Mouse (Mus musculus) cerebellum, adult 18-20 months (tissue): ENCODE measurements around the gene Crybg2.
A peak's percentile ranks its signal among the peaks of the same experiment; 100 is the strongest.

Experiments
- DNase-seq, 2 experiments: peaks; one replicate each; pipeline ENCODE4 v3.0.0; 2021

Crybg2 gene

GRCm38 (mm10) chr4:134060135-134060865, at the start of gene Crybg2:
Gene Crybg2, plus strand, starts transcription at chr4:134060815.
- no peak for DNase-seq

DNA sequence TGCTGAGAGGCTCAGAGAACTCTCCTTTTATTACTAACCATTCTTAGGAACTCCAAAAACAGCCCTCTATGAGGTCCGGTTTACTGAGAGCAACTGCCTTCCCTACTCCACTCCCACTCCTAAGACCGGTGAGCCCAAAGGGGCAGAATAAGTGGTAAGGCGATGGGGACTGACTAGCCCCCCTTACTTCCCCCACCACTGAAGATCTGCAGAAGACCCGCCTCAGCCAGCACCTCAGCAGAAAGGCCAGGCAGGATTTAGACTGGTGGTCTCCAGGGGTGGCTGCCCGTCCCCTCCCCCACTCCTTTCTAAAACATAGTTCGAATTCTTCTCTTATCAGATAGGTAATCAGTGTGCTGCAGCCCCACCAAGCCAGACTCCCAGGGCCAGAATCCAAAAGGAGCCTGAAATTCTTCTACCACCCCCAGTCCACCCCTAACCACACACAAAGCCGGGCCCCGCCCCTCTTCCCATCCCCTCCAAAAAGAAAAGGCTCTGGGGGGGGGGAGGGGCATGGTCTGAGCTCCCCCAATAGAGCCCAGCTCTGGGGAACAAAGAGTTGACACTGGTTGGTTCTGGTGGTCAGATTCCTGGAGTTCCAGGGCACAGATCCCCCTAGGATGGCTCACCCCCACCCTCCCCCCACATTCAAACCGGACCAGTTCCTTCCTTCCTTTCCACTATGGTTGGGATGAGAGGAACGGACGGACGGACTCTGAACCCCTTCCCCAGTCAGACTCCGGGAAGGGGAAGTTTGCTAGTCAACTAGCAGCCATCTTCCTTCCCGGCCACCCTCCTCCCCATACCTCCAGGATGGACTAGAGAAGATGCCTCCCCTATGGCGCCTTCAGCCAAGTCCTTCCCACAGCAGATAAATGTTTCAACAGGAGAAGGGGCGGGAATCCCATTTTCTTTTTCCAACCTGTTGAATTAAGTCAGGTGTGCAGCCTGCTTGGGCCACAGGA, 48.9 kb upstream of the Crybg2 start:
- no peak for DNase-seq

- no peak for DNase-seq
Measured at GRCm38 (mm10) chr4:134012858-134013528, 47.6 kb upstream of the Crybg2 start.

GRCm38 (mm10) chr4:134016208-134016607, 44.4 kb upstream of the Crybg2 start:
- DNase-seq = no peak

- no peak for DNase-seq
Measured at GRCm38 (mm10) chr4:134016767-134017166, 43.8 kb upstream of the Crybg2 start.

- no peak for DNase-seq
Measured at GRCm38 (mm10) chr4:134017201-134017865, 43.3 kb upstream of the Crybg2 start.

DNA sequence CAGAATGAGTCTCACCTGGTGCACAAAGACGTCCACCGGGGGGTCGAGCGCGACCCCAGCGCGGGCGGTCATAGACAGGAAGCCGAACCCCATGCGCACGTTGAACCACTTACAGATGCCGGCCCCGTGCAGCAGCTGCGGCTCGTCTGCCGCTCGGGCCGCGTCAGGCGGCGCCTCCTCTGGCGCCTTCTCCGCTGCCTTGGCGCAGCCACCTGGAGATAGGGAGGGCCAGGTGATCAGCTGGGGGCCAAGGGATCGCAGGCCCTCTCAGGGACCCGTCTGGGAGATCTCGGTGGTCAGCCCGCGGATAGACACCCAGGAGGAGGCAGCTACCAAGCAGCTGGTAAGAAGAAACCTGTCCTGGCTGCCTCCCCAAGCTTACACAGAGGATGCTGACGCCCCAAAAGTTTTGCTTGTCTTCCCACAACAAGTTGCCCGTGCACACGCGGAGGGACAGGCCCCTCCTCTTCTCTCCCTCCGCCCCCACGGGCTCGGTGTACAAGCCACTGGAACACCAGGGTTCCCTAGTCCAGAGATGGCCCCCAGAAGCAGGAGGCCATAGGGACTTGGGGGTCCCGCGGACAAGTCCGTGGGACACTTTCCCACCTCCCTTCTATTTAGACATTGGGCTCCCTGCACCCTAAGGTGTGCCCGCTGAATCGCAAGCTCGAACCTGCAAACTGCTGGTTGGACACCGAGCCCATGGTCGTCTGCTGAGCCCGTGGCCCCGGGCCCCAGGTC, 42.4 kb upstream of the Crybg2 start:
- no peak for DNase-seq

- DNase-seq = no peak
Measured at GRCm38 (mm10) chr4:134018779-134019145, 41.9 kb upstream of the Crybg2 start, which contains the start of gene Lin28a. Gene Lin28a, minus strand, starts transcription at chr4:134018841.

DNA sequence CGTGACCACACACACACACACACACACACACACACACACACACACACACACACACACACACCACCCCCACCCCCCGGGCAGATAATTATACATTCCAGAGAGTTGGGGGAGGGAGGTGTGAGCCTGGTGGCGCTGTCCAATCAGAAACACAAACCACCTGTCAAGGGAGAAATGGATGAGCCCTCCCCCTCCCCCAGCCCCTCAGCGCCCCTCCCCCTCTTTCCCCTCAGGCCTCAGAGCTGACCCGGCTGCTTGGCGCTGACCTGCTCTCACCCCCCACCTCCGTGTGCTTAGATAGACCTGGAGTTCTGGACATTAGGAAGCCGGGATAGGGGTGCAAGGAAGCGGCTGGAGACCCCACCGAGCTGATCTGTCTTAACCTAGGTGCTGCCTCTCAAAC, 41.4 kb upstream of the Crybg2 start:
- no peak for DNase-seq

DNA sequence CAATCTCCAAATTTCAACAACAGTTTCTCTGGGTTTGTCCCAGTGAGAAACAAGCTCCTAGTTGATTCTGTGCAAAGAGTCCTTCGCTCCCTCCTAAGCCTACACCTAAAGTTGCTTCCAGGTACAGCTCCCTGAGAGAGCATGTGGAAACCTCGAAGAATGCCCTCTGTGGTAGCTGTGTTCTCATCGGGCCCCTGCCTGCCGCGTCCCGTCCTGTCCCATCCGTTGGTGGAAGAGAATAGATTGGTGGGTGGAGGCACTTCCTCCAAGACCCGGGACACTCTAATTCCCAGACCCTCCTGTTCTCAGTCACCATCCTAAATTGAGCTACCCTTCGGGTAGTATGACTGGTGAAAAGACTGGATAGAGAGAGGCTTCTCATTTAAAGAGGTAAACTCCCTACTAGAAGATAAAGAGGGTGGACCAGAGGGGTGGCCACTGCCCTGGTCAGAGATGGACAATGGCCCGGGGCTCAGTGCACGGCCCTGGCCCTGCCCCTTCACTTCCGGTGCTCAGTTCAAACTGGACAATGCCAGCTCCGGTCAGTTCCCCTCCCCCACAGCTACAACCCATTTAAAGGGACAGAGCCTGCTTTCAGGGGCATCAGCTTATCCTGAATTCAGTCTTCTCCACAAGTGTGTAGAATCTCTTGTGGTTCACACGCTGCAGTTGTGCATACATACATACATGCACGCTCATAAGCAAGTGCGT, 40.8 kb upstream of the Crybg2 start:
- DNase-seq = peak; percentile 75 to 77

DNA sequence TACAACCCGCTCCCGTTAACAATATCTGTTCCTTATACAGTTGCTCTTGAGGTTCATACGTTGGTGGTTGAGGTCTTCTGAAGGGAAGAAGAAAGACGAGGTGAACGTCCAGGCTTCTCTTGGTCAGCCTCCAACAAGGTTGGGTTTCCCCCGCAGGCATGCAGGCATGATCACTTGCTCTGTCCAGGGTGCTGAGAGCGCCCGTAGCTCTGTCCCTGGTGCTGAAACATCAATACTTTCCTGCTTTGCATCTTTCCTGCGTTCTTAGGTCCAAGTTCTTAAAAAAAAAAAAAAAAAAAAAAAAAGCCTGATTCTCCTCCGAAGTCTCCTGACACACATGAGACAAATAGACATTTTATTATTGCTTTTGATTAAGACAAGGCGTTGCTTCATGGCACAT, 40.0 kb upstream of the Crybg2 start:
- DNase-seq = peak in 1 of 2 experiments; percentile 12

- DNase-seq = no peak
Measured at GRCm38 (mm10) chr4:134025802-134026201, 34.8 kb upstream of the Crybg2 start.

- DNase-seq = peak; percentile 75 to 88
Measured at GRCm38 (mm10) chr4:134035953-134036352, 24.7 kb upstream of the Crybg2 start.

DNA sequence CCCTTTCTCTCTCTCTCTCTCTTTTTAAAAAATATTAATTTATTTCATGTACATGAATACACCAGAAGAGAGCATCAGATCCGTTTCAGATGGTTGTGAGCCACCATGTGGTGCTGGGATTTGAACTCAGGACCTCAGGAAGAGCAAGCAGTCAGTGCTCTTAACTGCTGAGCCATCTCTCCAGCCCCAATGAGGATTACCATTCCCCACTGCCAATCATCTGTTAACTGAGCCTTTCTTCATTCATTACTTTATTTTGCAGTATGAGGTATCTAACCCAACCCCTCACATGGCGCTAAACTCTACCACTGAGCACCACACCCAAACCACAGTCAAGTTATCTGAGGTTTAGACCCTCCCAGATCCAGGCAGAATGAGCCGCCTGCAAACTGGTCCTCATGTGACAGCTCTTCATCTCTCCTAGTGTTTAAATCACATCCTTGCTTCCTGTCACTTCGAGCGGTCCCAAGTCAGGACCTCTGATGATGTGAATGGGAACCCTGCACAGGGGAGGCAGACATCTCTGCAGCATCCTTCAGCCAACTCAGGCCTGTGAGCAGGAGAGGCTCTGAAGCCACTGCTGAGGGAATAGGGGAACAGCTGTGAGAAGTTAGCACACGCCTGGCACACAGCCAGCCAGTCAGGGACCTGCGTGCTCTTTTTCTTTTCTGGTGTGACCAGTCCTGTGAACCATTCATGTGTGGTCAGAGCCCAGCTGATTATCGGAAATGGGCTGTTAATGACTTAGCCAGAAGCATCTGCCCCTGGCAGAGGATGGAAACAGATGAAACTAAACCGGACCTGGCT, 19.1 kb upstream of the Crybg2 start:
- no peak for DNase-seq

DNA sequence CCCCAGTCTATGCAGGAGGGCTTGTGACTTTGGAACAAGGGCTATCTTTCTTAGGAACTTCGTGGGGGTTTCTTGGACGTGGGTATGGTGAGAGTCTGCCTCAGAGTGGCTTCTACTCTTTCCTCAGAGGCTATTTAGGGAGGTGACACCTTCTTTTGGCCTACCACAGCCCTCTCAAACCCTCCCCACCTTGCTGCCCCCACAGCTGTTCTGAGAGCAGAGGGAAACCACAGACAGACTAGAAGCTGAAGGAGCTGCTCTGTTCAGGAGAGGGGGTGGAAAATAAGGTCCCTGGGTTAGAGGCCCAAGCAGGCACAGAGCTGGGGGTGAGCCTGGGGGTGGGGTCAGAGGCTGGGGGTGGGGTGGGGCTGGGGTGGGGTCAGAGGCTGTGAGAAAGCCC, 17.6 kb upstream of the Crybg2 start:
- no peak for DNase-seq

GRCm38 (mm10) chr4:134047648-134048047, 13.0 kb upstream of the Crybg2 start:
- DNase-seq = no peak

- no peak for DNase-seq
Measured at GRCm38 (mm10) chr4:134051912-134052311, 8.7 kb upstream of the Crybg2 start.

GRCm38 (mm10) chr4:134052560-134052959, 8.1 kb upstream of the Crybg2 start:
- peak; percentile 70 to 73 for DNase-seq

DNA sequence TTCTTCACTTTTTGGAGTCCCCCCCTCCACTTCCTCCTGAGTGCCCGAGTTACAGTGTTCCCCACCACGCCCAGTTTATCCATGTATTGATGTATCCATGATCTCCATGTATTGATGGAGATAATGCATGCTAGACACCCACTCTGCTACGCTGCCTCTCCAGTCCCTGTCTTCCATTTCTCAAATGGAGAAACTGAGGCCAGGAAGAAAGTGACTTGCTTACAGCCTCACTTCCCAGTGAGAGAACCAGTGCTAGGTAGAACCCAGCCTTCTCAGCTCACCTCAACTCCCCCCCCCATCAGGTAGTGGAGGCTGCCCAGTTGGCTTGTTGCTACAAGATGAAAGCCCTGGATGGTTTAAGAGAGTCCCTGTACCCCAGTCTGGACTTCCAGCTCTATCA, 7.1 kb upstream of the Crybg2 start, which contains the start of gene Zfp683:
Gene Zfp683, plus strand, starts transcription at position 301 of the 400 bp plus-strand sequence.
- no peak for DNase-seq

DNA sequence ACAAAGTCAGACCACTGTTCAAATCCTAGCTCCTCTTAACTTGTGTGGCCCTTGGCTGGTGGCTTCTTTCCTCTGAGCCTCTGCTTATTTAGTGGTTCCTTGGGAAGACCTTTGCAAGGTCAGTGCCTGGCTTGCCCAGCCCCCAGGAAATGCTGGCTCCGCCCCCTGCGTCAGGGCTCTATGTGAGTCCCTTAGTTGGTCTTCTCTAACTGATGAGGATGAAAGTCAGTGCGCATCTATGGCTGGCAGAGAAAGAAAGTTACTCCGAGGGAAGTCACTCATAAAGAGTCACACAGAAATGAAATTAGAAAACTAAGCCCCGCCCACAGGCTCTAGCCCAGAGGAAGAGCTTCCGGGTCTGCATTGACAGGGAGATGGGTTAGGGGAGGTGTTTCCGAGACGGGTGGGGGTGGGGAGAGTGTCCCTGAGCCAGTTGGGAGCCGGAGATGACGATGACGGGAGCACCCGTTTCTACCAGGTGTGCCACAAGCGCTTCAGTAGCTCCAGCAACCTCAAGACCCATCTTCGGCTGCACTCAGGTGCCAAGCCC, 2.4 kb upstream of the Crybg2 start:
- DNase-seq = no peak
